Mouse (Mus musculus): ENCODE data around the gene Ccnl2. TPM values are rescaled to one million over a fixed set of nuclear protein-coding genes. Genes with fewer than 3 reads are reported as not detected.

Gene Ccnl2
- polyA plus RNA-seq, 1 experiment from 2014 or later = 55.5 TPM

GRCm38 (mm10) chr4:155821025-155821424 lies 8.7 kb downstream of the Ccnl2 start:
- H3K27me3 ChIP-seq = no peaks in the 10 kb centered on the region
- DNase-seq (ENCODE audit: low read depth, low spot score) (no peak), ATAC-seq (no peak)
- in situ Hi-C loops (cut with MboI; ENCODE audit: low pct_unique_long_range_greater_than_20kb) = no loop called here
- no peak for TF ChIP-seq CTCF (IDR thresholded peaks at IDR 0.05)
- ChIA-PET CTCF (interaction anchor here (1.2 kb wide), 1 partner anchor 9 kb away, joined by 3 read pairs; the partner anchor contains the start of gene Ccnl2), POLR2A (no interaction called here)

GRCm38 (mm10) chr4:155823443-155823842 lies 11.2 kb downstream of the Ccnl2 start:
- CTCF ChIA-PET = interaction anchor here (1.0 to 1.5 kb wide), 2 partner anchors 10 to 11 kb away, joined by 4 to 7 read pairs; no protein-coding TSS in a partner anchor
- ATAC-seq (no peak), DNase-seq (ENCODE audit: low read depth, low spot score) (no peak)
- H3K27me3 ChIP-seq = no peaks in the 10 kb centered on the region
- TF ChIP-seq CTCF (IDR thresholded peaks at IDR 0.05) = no peak
- POLR2A ChIA-PET = no interaction called here
- in situ Hi-C loops (cut with MboI; ENCODE audit: low pct_unique_long_range_greater_than_20kb) = no loop called here

- no peak for DNase-seq (ENCODE audit: low read depth, low spot score)
- ChIA-PET CTCF (no interaction called here), POLR2A (no interaction called here)
- no peak for ATAC-seq
- no peak for TF ChIP-seq CTCF (IDR thresholded peaks at IDR 0.05)
- H3K27me3 ChIP-seq = no peaks in the 10 kb centered on the region
- in situ Hi-C loops (cut with MboI; ENCODE audit: low pct_unique_long_range_greater_than_20kb) = loop anchor here (5.0 kb wide), 2 partner anchors 37 to 62 kb away; partner anchors contain the start of genes Acap3, Cptp, Ints11 and Pusl1
Measured at GRCm38 (mm10) chr4:155829866-155830265, 17.6 kb downstream of the Ccnl2 start.

GRCm38 (mm10) chr4:155830596-155830995 lies 18.3 kb downstream of the Ccnl2 start:
- TF ChIP-seq CTCF (IDR thresholded peaks at IDR 0.05) = no peak
- in situ Hi-C loops (cut with MboI; ENCODE audit: low pct_unique_long_range_greater_than_20kb) = loop anchor here (5.0 kb wide), 2 partner anchors 37 to 62 kb away; partner anchors contain the start of genes Acap3, Cptp, Ints11 and Pusl1
- no peak for ATAC-seq
- POLR2A ChIA-PET = no interaction called here
- no peak for DNase-seq (ENCODE audit: low read depth, low spot score)
- CTCF ChIA-PET = no interaction called here
- no peaks in the 10 kb centered on the region for H3K27me3 ChIP-seq

DNA sequence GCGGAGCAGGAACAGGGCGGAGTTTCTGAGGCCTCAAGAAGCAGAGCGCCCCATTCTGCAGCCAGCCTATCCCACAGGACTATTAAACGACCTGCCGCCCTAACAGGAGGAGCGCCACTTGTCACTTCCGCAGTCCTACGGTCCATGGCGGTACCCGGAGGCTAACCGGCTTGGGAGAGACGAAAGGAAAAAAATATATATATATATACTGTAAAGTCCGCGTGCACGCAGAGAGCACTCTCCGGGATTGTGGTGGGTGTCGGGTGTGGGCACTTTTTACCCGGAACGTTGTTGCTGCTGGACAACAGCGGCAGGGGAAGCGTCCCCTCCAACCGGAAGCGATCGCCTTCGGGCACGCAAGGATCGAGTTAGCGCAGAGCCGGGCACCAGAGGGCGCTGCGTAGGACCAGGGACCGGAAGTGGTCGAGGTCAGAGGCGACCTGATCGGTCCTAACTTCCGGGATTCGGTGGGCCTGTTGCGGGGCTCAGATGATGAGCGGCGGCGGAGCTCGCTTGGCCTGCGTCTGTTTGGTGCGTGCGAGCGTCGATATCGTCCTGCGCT lies 19.0 kb downstream of the Ccnl2 start, which contains the start of gene Aurkaip1:
Gene Aurkaip1 (plus strand): TSS at position 68 of the 562 bp plus-strand sequence.
- no peaks in the 10 kb centered on the region for H3K27me3 ChIP-seq
- POLR2A ChIA-PET = interaction anchor here (1.3 to 1.9 kb wide), 2 partner anchors 32 to 38 kb away, joined by 4 read pairs; partner anchors contain the start of genes Cptp, Ints11 and Tas1r3
- DNase-seq (ENCODE audit: low read depth, low spot score) (peak; percentile 78), ATAC-seq (peak; percentile 93)
- CTCF ChIA-PET = interaction anchor here (0.7 to 1.3 kb wide), 3 partner anchors 15 to 38 kb away, joined by 3 read pairs; partner anchors contain the start of genes Cptp and Dvl1
- TF ChIP-seq CTCF (IDR thresholded peaks at IDR 0.05) = peak; percentile 60
- in situ Hi-C loops (cut with MboI; ENCODE audit: low pct_unique_long_range_greater_than_20kb) = loop anchor here (5.0 kb wide), 2 partner anchors 36 to 61 kb away; partner anchors contain the start of genes Acap3, Cptp, Ints11 and Pusl1

DNA sequence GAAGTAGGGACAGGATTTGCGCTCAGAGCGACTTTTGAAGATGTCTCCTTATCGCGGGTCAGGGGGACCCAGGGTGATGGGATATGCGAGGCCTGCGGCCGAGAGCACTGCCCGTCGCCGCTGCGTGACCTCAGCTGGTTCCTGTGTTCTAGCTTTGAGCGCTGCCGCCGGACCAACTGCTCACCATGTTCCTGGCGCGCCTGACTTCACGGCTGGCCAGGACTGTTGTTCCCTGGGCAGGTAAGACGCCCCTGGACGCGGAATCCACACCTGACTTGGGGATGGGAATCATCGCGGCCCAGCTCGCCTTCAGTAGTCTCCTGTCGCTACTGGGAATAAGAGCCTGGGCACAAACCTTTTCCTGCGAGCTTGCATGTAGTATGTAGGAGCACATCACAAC lies 19.5 kb downstream of the Ccnl2 start:
- no peak for DNase-seq (ENCODE audit: low read depth, low spot score)
- CTCF ChIA-PET = interaction anchor here (0.7 to 1.3 kb wide), 3 partner anchors 15 to 37 kb away, joined by 3 read pairs; partner anchors contain the start of genes Cptp and Dvl1
- no peak for ATAC-seq
- in situ Hi-C loops (cut with MboI; ENCODE audit: low pct_unique_long_range_greater_than_20kb) = loop anchor here (5.0 kb wide), 2 partner anchors 35 to 60 kb away; partner anchors contain the start of genes Acap3, Cptp, Ints11 and Pusl1
- no peaks in the 10 kb centered on the region for H3K27me3 ChIP-seq
- POLR2A ChIA-PET = interaction anchor here (1.3 to 1.9 kb wide), 2 partner anchors 32 to 38 kb away, joined by 4 read pairs; partner anchors contain the start of genes Cptp, Ints11 and Tas1r3
- no peak for TF ChIP-seq CTCF (IDR thresholded peaks at IDR 0.05)

DNA sequence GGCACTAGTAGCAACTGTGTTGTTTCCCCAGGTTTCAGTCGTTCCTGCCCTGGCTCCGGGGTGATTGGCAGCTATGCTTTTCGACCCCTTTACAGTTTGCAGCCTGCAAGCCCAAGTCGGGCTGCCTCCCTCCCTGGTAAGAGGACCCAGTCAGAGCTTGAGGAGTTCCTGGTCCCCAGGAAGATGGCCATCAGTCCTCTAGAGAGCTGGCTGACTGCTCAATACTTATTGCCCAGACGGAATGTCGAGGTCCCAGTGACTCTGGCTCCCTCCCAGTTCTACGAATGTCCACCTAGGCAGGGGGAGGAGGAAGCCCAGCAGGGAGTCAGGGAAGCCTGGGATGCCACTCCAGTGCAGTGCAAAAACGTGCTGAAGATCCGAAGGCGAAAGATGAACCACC lies 20.0 kb downstream of the Ccnl2 start:
- ATAC-seq = no peak
- CTCF ChIA-PET = interaction anchor here (1.3 kb wide), 1 partner anchor 14 kb away, joined by 3 read pairs; the partner anchor contains the start of gene Dvl1

GRCm38 (mm10) chr4:155833234-155833633 lies 20.9 kb downstream of the Ccnl2 start:
- ATAC-seq (no peak), DNase-seq (ENCODE audit: low read depth, low spot score) (no peak)
- ChIA-PET CTCF (interaction anchor here (0.9 to 2.3 kb wide), 8 partner anchors 9 to 66 kb away, joined by 3 to 22 read pairs (median 6); partner anchors contain the start of gene Dvl1), POLR2A (interaction anchor here (1.1 to 1.9 kb wide), 3 partner anchors 16 to 30 kb away, joined by 3 to 6 read pairs (median 4); partner anchors contain the start of gene Tas1r3)
- no peak for TF ChIP-seq CTCF (IDR thresholded peaks at IDR 0.05)
- H3K27me3 ChIP-seq = no peaks in the 10 kb centered on the region
- in situ Hi-C loops (cut with MboI; ENCODE audit: low pct_unique_long_range_greater_than_20kb) = loop anchor here (5.0 kb wide), 2 partner anchors 34 to 59 kb away; partner anchors contain the start of genes Acap3, Cptp, Ints11 and Pusl1

More for the DNA sequence above, 20.0 kb downstream of the Ccnl2 start:
- POLR2A ChIA-PET = interaction anchor here (1.3 to 1.9 kb wide), 2 partner anchors 31 to 37 kb away, joined by 4 read pairs; partner anchors contain the start of genes Cptp, Ints11 and Tas1r3
- H3K27me3 ChIP-seq = no peaks in the 10 kb centered on the region
- no peak for DNase-seq (ENCODE audit: low read depth, low spot score)
- TF ChIP-seq CTCF (IDR thresholded peaks at IDR 0.05) = no peak
- in situ Hi-C loops (cut with MboI; ENCODE audit: low pct_unique_long_range_greater_than_20kb) = loop anchor here (5.0 kb wide), 2 partner anchors 35 to 60 kb away; partner anchors contain the start of genes Acap3, Cptp, Ints11 and Pusl1

DNA sequence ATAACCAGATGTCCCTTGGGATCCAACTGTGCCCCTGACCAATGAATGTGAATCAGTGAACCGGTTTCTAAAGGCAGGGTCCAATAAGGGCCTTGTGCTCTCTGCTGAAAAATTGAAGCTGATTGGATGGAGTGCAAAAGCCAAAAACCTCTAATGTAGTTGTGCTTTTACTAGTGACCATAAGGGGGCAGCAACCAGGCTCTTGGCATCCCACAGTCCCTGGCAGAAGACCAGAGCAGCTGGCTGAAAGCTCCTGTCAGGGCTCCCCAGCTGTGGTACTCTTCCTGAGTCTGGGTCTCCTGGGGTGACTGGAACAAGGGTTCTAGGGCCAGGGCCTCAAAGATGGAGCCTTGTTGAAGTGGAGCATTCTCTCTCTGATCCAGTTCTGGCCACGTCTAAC lies 21.5 kb downstream of the Ccnl2 start:
- H3K27me3 ChIP-seq = no peaks in the 10 kb centered on the region
- ChIA-PET CTCF (interaction anchor here (0.9 to 2.3 kb wide), 10 partner anchors 10 to 67 kb away, joined by 3 to 22 read pairs (median 4); partner anchors contain the start of gene Dvl1), POLR2A (interaction anchor here (1.1 to 1.3 kb wide), 2 partner anchors 15 to 22 kb away, joined by 3 to 6 read pairs; no protein-coding TSS in a partner anchor)
- DNase-seq (ENCODE audit: low read depth, low spot score) (no peak), ATAC-seq (no peak)
- in situ Hi-C loops (cut with MboI; ENCODE audit: low pct_unique_long_range_greater_than_20kb) = loop anchor here (5.0 kb wide), 2 partner anchors 33 to 58 kb away; partner anchors contain the start of genes Acap3, Cptp, Ints11 and Pusl1
- peak; percentile 80 for TF ChIP-seq CTCF (IDR thresholded peaks at IDR 0.05)

- in situ Hi-C loops (cut with MboI; ENCODE audit: low pct_unique_long_range_greater_than_20kb) = no loop called here
Measured at GRCm38 (mm10) chr4:155837404-155838010, 25.2 kb downstream of the Ccnl2 start.

More at GRCm38 (mm10) chr4:155837404-155838010, 25.2 kb downstream of the Ccnl2 start:
- no peaks in the 10 kb centered on the region for H3K27me3 ChIP-seq
- peak; percentile 80 for DNase-seq (ENCODE audit: low read depth, low spot score)
- TF ChIP-seq CTCF (IDR thresholded peaks at IDR 0.05) = no peak
- peak; percentile 72 for ATAC-seq
- CTCF ChIA-PET = no interaction called here
- POLR2A ChIA-PET = no interaction called here

Data from Patski (cell line).